Mouse (Mus musculus) MEL (cell line): ENCODE data around the gene Fnip2. TPM values are rescaled to one million over a fixed set of nuclear protein-coding genes. Genes with fewer than 3 reads are reported as not detected.
"Not testable (repeated sequence)": the region's sequence is repeated elsewhere in the genome, so short reads cannot be mapped to it uniquely, and the experiment has no call there.

ENCODE experiments used
- DNase-seq: peaks from one replicate; pipeline ENCODE4 v3.0.0; 2011; ENCODE audit warnings: low read depth, low spot score
- H3K27ac ChIP-seq: 2 replicates; pipeline ENCODE4 v1.5.1; 2012; ENCODE audit warnings: low read depth, mild to moderate bottlenecking, control low read depth, low read length, moderate library complexity; ENCODE audit not compliant: control insufficient read depth
- H3K27me3 ChIP-seq, 2 experiments: fragments of 150-350 bp in 1 of 2; sonication (generic) in 1 of 2; 2 replicates each; pipeline ENCODE4 v1.6.1; 2012; ENCODE audit warnings: low read length in 2 of 2, mild to moderate bottlenecking in 2 of 2, improper control_type of control experiment in 1 of 2, moderate library complexity in 1 of 2; ENCODE audit not compliant: insufficient read depth in 2 of 2, control insufficient read depth in 1 of 2
- H3K36me3 ChIP-seq, 2 experiments: 2 replicates each; pipeline ENCODE4 v1.6.1; 2012 to 2014; ENCODE audit warnings: low read length in 2 of 2, improper control_type of control experiment in 1 of 2, inconsistent platforms in 1 of 2, mild to moderate bottlenecking in 1 of 2; ENCODE audit not compliant: insufficient read depth in 2 of 2, control insufficient read depth in 1 of 2
- H3K4me1 ChIP-seq, 2 experiments: fragments of 150-350 bp in 1 of 2; sonication (generic) in 1 of 2; 2 replicates each; pipeline ENCODE4 v1.6.1; 2012; ENCODE audit warnings: low read length in 2 of 2, improper control_type of control experiment in 1 of 2, mild to moderate bottlenecking in 1 of 2; ENCODE audit not compliant: insufficient read depth in 2 of 2, control insufficient read depth in 1 of 2
- H3K4me3 ChIP-seq, 2 experiments: fragments of 150-350 bp in 1 of 2; sonication (generic) in 1 of 2; 2 replicates each; pipeline ENCODE4 v1.5.1; 2012; ENCODE audit warnings: low read depth in 2 of 2, low read length in 2 of 2, mild to moderate bottlenecking in 2 of 2, moderate library complexity in 2 of 2, control low read depth in 1 of 2, improper control_type of control experiment in 1 of 2; ENCODE audit not compliant: control insufficient read depth in 1 of 2, insufficient read depth in 1 of 2
- H3K79me2 ChIP-seq: 2 replicates; pipeline ENCODE4 v1.6.1; 2012; ENCODE audit warnings: mild to moderate bottlenecking, low read length, moderate library complexity; ENCODE audit not compliant: control insufficient read depth, poor library complexity, insufficient read depth
- H3K9ac ChIP-seq: 2 replicates; pipeline ENCODE4 v1.6.1; 2012; ENCODE audit warnings: low read depth, mild to moderate bottlenecking, control low read depth, low read length, moderate library complexity; ENCODE audit not compliant: control insufficient read depth, poor library complexity, severe bottlenecking
- H3K9me3 ChIP-seq: fragments of 150-350 bp; sonication (generic); replicated peaks from 2 replicates; pipeline ENCODE4 v1.6.1; 2012; ENCODE audit warnings: mild to moderate bottlenecking, low read length, improper control_type of control experiment, moderate library complexity; ENCODE audit not compliant: insufficient read depth
- CHD1 ChIP-seq: IDR thresholded peaks from 2 replicates; pipeline ENCODE4 v1.6.1; 2012; ENCODE audit warnings: low read depth, mild to moderate bottlenecking, inconsistent platforms, low read length, improper control_type of control experiment
- CTCF ChIP-seq, 3 experiments: IDR thresholded peaks in 2 of 3; conservative IDR thresholded peaks in 1 of 3; 2 replicates each; pipeline ENCODE4 v1.5.1; 2011 to 2012; ENCODE audit warnings: low read length in 3 of 3, low read depth in 2 of 3, mild to moderate bottlenecking in 2 of 3, improper control_type of control experiment in 1 of 3, inconsistent platforms in 1 of 3, mixed read lengths in 1 of 3, moderate library complexity in 1 of 3; ENCODE audit not compliant: control insufficient read depth in 1 of 3, insufficient read depth in 1 of 3, poor library complexity in 1 of 3, severe bottlenecking in 1 of 3
- ELF1 ChIP-seq: IDR thresholded peaks from 2 replicates; pipeline ENCODE4 v1.6.1; 2014; ENCODE audit warnings: low read depth, mild to moderate bottlenecking, inconsistent platforms, low read length, improper control_type of control experiment, moderate library complexity
- ETS1 ChIP-seq: IDR thresholded peaks from 2 replicates; pipeline ENCODE4 v1.6.1; 2012; ENCODE audit warnings: low read depth, mild to moderate bottlenecking, inconsistent platforms, low read length, improper control_type of control experiment, moderate library complexity
- GATA1 ChIP-seq: IDR thresholded peaks from 2 replicates; pipeline ENCODE4 v1.6.1; 2011; ENCODE audit warnings: low read depth, low read length, improper control_type of control experiment
- HCFC1 ChIP-seq: IDR thresholded peaks from 2 replicates; pipeline ENCODE4 v1.6.1; 2012; ENCODE audit warnings: low read depth, mild to moderate bottlenecking, inconsistent platforms, low read length, improper control_type of control experiment, moderate library complexity
- JUND ChIP-seq: IDR thresholded peaks from 2 replicates; pipeline ENCODE4 v1.6.1; 2011; ENCODE audit warnings: low read depth, mild to moderate bottlenecking, improper control_type of control experiment, low read length
- MAX ChIP-seq: IDR thresholded peaks from 2 replicates; pipeline ENCODE4 v1.6.1; 2011; ENCODE audit warnings: low read length, improper control_type of control experiment
- MAZ ChIP-seq: IDR thresholded peaks from 2 replicates; pipeline ENCODE4 v1.6.1; 2012; ENCODE audit warnings: low read depth, mild to moderate bottlenecking, inconsistent platforms, low read length, improper control_type of control experiment
- MEF2A ChIP-seq: IDR thresholded peaks from 2 replicates; pipeline ENCODE4 v1.6.1; 2014; ENCODE audit warnings: low read depth, mild to moderate bottlenecking, inconsistent platforms, low read length, improper control_type of control experiment; ENCODE audit not compliant: poor library complexity, insufficient replicate concordance, severe bottlenecking; ENCODE audit errors: extremely low read depth
- MXI1 ChIP-seq: IDR thresholded peaks from 2 replicates; pipeline ENCODE4 v1.6.1; 2011; ENCODE audit warnings: mild to moderate bottlenecking, low read depth, low read length, improper control_type of control experiment
- MYC ChIP-seq: IDR thresholded peaks from 2 replicates; pipeline ENCODE4 v1.6.1; 2011; ENCODE audit warnings: low read depth, mild to moderate bottlenecking, low read length, improper control_type of control experiment, moderate library complexity
- POLR2A ChIP-seq, 2 experiments: IDR thresholded peaks; 2 replicates each; pipeline ENCODE4 v1.6.1; 2011 to 2012; ENCODE audit warnings: low read length in 2 of 2, mild to moderate bottlenecking in 2 of 2, control low read depth in 1 of 2, improper control_type of control experiment in 1 of 2, low read depth in 1 of 2, moderate library complexity in 1 of 2; ENCODE audit not compliant: control insufficient read depth in 1 of 2, insufficient read depth in 1 of 2, poor library complexity in 1 of 2
- RAD21 ChIP-seq: IDR thresholded peaks from 2 replicates; pipeline ENCODE4 v1.6.1; 2011; ENCODE audit warnings: mild to moderate bottlenecking, low read depth, low read length, improper control_type of control experiment
- SIN3A ChIP-seq: IDR thresholded peaks from 2 replicates; pipeline ENCODE4 v1.6.1; 2012; ENCODE audit warnings: low read length, improper control_type of control experiment, inconsistent platforms
- SMC3 ChIP-seq: IDR thresholded peaks from 2 replicates; pipeline ENCODE4 v1.6.1; 2011; ENCODE audit warnings: low read depth, low read length, improper control_type of control experiment
- TCF12 ChIP-seq: IDR thresholded peaks from 2 replicates; pipeline ENCODE4 v1.6.1; 2014; ENCODE audit warnings: low read depth, mild to moderate bottlenecking, inconsistent platforms, low read length, improper control_type of control experiment, moderate library complexity
- USF2 ChIP-seq, 2 experiments: IDR thresholded peaks; 2 replicates each; pipeline ENCODE4 v1.6.1; 2011 to 2012; ENCODE audit warnings: improper control_type of control experiment in 2 of 2, low read length in 2 of 2, borderline replicate concordance in 1 of 2, inconsistent platforms in 1 of 2, low read depth in 1 of 2, mild to moderate bottlenecking in 1 of 2; ENCODE audit not compliant: insufficient read depth in 1 of 2
- ZC3H11A ChIP-seq: IDR thresholded peaks from 2 replicates; pipeline ENCODE4 v1.6.1; 2012; ENCODE audit warnings: low read depth, mild to moderate bottlenecking, inconsistent platforms, low read length, improper control_type of control experiment
- polyA plus RNA-seq, 2 experiments: library from polyadenylated mRNA; stranded (reverse) in 1 of 2; unstranded in 1 of 2; fragments of >175 nt in 1 of 2; fragments of >200 nt in 1 of 2; gene quantifications; 2 replicates each; pipeline versions ENCODE4 v1.2.1 to v1.2.4; 2012; ENCODE audit warnings: low replicate concordance in 2 of 2, low read depth in 1 of 2; ENCODE audit not compliant: insufficient read length in 2 of 2, insufficient read depth in 1 of 2, missing spikeins in 1 of 2
- total RNA-seq: library from RNA; depleted of rRNA; stranded (reverse); fragments of 300-350 nt; gene quantifications from 2 replicates; pipeline ENCODE4 v1.2.3, GENCODE M21; 2012

The Fnip2 gene
- total and polyA plus RNA-seq, 3 experiments = 10.4 to 65.8 (median 11.0) TPM

DNA sequence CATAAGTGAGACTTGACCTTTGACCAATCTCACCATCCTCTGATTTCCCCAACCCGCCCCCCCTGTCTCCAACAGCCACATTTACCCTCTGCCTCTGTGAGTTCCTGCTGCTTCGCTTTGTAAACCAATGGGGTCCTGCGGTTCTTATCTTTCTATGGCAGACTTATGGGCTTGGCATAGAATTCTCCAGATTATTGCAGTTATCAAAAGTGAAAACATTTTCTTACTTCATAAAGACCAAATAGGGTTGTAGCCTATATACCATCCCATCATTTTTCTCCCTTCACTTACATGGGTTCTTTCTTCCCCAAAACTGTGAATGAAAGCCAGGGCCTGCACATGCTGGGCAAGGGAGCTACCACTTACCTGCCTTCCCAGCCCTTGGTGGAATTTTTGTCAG lies 6.7 kb upstream of the Fnip2 start (continued):
- TF ChIP-seq HCFC1 (peak; percentile 30; the same call in 1 of the 2 replicates), SMC3 (no peak; the same call in 1 of the 2 replicates), ZC3H11A (0 out of 2 replicates have a peak, but pooled peaks have one; percentile 14), JUND (no peak), RAD21 (no peak), SIN3A (peak; percentile 59; the same call in 1 of the 2 replicates), CTCF (IDR thresholded peaks at IDR 0.05 in 2 of 3, conservative IDR thresholded peaks at IDR 0.05 in 1 of 3; ENCODE audit: control insufficient read depth in 1 of 3, insufficient read depth in 1 of 3, low read depth in 2 of 3, low read length in 3 of 3, poor library complexity in 1 of 3, severe bottlenecking in 1 of 3) (no peak)

DNA sequence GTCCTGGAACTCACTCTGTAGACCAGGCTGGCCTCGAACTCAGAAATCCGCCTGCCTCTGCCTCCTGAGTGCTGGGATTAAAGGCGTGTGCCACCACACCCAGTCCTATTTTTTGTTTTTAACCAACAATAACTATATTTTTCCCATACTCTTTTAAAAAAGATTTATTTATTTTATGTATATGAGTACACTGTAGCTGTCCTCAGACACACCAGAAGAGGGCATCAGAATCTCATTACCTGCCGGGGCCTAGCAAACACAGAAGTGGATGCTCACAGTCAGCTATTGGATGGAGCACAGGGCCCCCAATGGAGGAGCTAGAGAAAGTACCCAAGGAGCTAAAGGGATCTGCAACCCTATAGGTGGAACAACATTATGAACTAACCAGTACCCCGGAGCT lies 5.8 kb upstream of the Fnip2 start:
- not testable (repeated sequence) for DNase-seq, H3K27ac ChIP-seq, H3K9me3 ChIP-seq, H3K27me3 ChIP-seq, H3K4me3 ChIP-seq, H3K9ac ChIP-seq, H3K79me2 ChIP-seq
- Histone ChIP-seq H3K36me3 (peaks cover 0 to 15% of the 10 kb centered on the region in 2 experiments; a peak in 2 of 4 replicates), H3K4me1 (peaks cover 17 to 20% of the 10 kb centered on the region in 2 experiments)

DNA sequence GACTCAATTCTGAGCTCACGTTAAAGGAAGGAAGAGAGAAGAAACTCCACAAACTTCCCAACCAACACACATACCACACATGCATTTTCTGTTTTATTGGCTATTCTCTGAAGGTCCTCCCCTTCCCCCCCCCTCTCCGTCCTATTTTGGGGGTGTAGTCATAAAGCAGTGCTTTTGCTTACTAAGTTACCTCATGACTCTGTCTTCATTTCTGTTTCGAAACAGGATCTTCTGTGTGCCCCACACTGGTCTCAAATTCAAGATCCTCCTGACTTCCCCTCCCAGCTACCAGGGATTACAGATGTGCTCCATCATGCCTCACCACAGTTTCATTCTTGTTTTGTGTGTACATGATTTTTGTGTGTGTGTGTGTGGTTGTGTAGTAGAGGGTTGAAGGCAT lies 4.8 kb upstream of the Fnip2 start:
- no peak overlapping the region for H3K9ac ChIP-seq
- H3K9me3 ChIP-seq = no peaks in the 10 kb centered on the region
- peaks cover 1% of the 10 kb centered on the region for H3K79me2 ChIP-seq
- peaks cover 16 to 22% of the 10 kb centered on the region in 2 experiments for H3K4me1 ChIP-seq
- no peak overlapping the region for H3K27ac ChIP-seq
- no peak overlapping the region for H3K4me3 ChIP-seq
- no peak for DNase-seq
- H3K36me3 ChIP-seq = peaks cover 0 to 15% of the 10 kb centered on the region in 2 experiments; a peak in 2 of 4 replicates
- no peak for TF ChIP-seq TCF12
- TF ChIP-seq HCFC1 = no peak
- TF ChIP-seq MYC = no peak
- no peak for TF ChIP-seq USF2 (IDR thresholded peaks at IDR 0.05; ENCODE audit: borderline replicate concordance in 1 of 2, insufficient read depth in 1 of 2, low read depth in 1 of 2, low read length in 2 of 2)
- TF ChIP-seq GATA1 = no peak
- no peak for TF ChIP-seq ETS1
- no peaks in the 10 kb centered on the region for H3K27me3 ChIP-seq

DNA sequence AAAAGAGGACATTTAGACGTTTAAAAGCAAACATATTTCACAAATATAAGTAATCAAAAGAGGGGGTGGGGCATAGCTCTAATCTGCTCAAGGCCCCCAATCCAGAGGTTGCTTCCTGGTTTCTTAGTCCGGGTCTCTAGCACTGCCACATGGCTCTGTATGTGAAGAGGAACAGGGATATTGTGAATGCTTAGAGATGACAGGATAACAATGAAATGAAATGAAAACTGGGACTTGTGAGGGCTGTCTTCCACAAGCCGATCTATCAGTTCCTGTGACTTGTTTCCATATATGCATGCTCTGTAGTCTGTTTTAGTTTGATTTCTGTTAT lies 1.7 kb upstream of the Fnip2 start:
- Histone ChIP-seq H3K4me1 (peaks cover 15 to 19% of the 10 kb centered on the region in 2 experiments; a peak in 3 of 4 replicates), H3K27me3 (no peaks in the 10 kb centered on the region), H3K79me2 (peaks cover 23% of the 10 kb centered on the region), H3K9me3 (no peaks in the 10 kb centered on the region), H3K4me3 (peak overlapping the region in 1 of 2 experiments; percentile 24; a peak in 1 of 4 replicates), H3K27ac (peak overlapping the region; percentile 16; the same call in 1 of the 2 replicates), H3K36me3 (peaks cover 0 to 18% of the 10 kb centered on the region in 2 experiments; a peak in 2 of 4 replicates)
- peak; percentile 55 for DNase-seq
- TF ChIP-seq MAX (0 out of 2 replicates have a peak, but pooled peaks have one; percentile 15), POLR2A (IDR thresholded peaks at IDR 0.05; ENCODE audit: control insufficient read depth in 1 of 2, insufficient read depth in 1 of 2, low read depth in 1 of 2, low read length in 2 of 2, poor library complexity in 1 of 2) (no peak), CHD1 (no peak), ELF1 (0 out of 2 replicates have a peak, but pooled peaks have one; percentile 38), MXI1 (0 out of 2 replicates have a peak, but pooled peaks have one; percentile 59), MEF2A (no peak), MAZ (no peak)
- TF ChIP-seq, all 39 proteins: peak for 3
- no peak overlapping the region; the same call in 1 of the 2 replicates for H3K9ac ChIP-seq
